Mouse (Mus musculus) gastrocnemius, postnatal 36 days (tissue): ENCODE measurements around the gene Ndufaf2. TPM values are rescaled to one million over a fixed set of nuclear protein-coding genes. Genes with fewer than 3 reads are reported as not detected.

Experiments used
- DNase-seq, 2 experiments: peaks; one replicate each; pipeline ENCODE4 v3.0.0; 2022
- intact Hi-C: fragments of 180-260 bp; cut with DNase I; formaldehyde crosslinking; loops from one replicate; pipeline ENCODE4 v1.15.1; 2025
- total RNA-seq, 2 experiments: library from RNA; stranded (reverse); gene quantifications; 2 replicates each; pipeline ENCODE4 v1.2.3; 2021

The Ndufaf2 gene
- total RNA-seq, 2 experiments from 2014 or later = 13.3 to 17.3 TPM

GRCm38 (mm10) chr13:108044222-108044941, 114.0 kb downstream of the Ndufaf2 start, which contains the start of gene Smim15:
TSS of gene Smim15 (plus strand) at chr13:108044446.
- intact Hi-C loops = loop anchor here (5.0 to 10.0 kb wide), 3 partner anchors 108 to 580 kb away; no protein-coding TSS in a partner anchor
- peak; percentile 81 to 85 for DNase-seq

GRCm38 (mm10) chr13:108043431-108044221, 114.8 kb downstream of the Ndufaf2 start:
- intact Hi-C loops = loop anchor here (5.0 to 10.0 kb wide), 3 partner anchors 109 to 579 kb away; no protein-coding TSS in a partner anchor
- no peak for DNase-seq

- intact Hi-C loops = loop anchor here (5.0 to 10.0 kb wide), 3 partner anchors 111 to 577 kb away; no protein-coding TSS in a partner anchor
- peak in 1 of 2 experiments; percentile 28 for DNase-seq
These were observed 117.1 kb downstream of the Ndufaf2 start for GRCm38 (mm10) chr13:108041358-108041757.

- intact Hi-C loops = loop anchor here (5.0 to 10.0 kb wide), 3 partner anchors 112 to 576 kb away; no protein-coding TSS in a partner anchor
- DNase-seq = no peak
These were observed 118.0 kb downstream of the Ndufaf2 start for GRCm38 (mm10) chr13:108040451-108040850.

GRCm38 (mm10) chr13:108039902-108040301, 118.5 kb downstream of the Ndufaf2 start:
- no peak for DNase-seq
- intact Hi-C loops = loop anchor here (5.0 to 10.0 kb wide), 3 partner anchors 112 to 575 kb away; no protein-coding TSS in a partner anchor

- intact Hi-C loops = no loop called here
These were observed 119.0 kb downstream of the Ndufaf2 start for GRCm38 (mm10) chr13:108039375-108039774.

GRCm38 (mm10) chr13:108032789-108033188, 125.6 kb downstream of the Ndufaf2 start:
- DNase-seq = no peak
- intact Hi-C loops = no loop called here

More at GRCm38 (mm10) chr13:108039375-108039774, 119.0 kb downstream of the Ndufaf2 start:
- DNase-seq = no peak

- no peak for DNase-seq
- intact Hi-C loops = no loop called here
These were observed 132.6 kb downstream of the Ndufaf2 start for GRCm38 (mm10) chr13:108025802-108026201.

- DNase-seq = no peak
- intact Hi-C loops = no loop called here
These were observed 141.1 kb downstream of the Ndufaf2 start for GRCm38 (mm10) chr13:108017349-108017748.

- intact Hi-C loops = no loop called here
- no peak for DNase-seq
These were observed 143.3 kb downstream of the Ndufaf2 start for GRCm38 (mm10) chr13:108015166-108015565.

GRCm38 (mm10) chr13:108013839-108014238, 144.6 kb downstream of the Ndufaf2 start:
- no peak for DNase-seq
- intact Hi-C loops = no loop called here

GRCm38 (mm10) chr13:108013110-108013509, 145.3 kb downstream of the Ndufaf2 start:
- intact Hi-C loops = no loop called here
- DNase-seq = no peak

GRCm38 (mm10) chr13:108007861-108008260, 150.6 kb downstream of the Ndufaf2 start:
- no peak for DNase-seq
- intact Hi-C loops = no loop called here

GRCm38 (mm10) chr13:107996301-107996700, 162.1 kb downstream of the Ndufaf2 start:
- intact Hi-C loops = no loop called here
- DNase-seq = no peak

GRCm38 (mm10) chr13:107995211-107995610, 163.2 kb downstream of the Ndufaf2 start:
- intact Hi-C loops = no loop called here
- DNase-seq = no peak

GRCm38 (mm10) chr13:107992573-107992972, 165.8 kb downstream of the Ndufaf2 start:
- DNase-seq = no peak
- intact Hi-C loops = no loop called here

GRCm38 (mm10) chr13:107984641-107985040, 173.8 kb downstream of the Ndufaf2 start:
- intact Hi-C loops = no loop called here
- no peak for DNase-seq

- intact Hi-C loops = no loop called here
- no peak for DNase-seq
These were observed 174.2 kb downstream of the Ndufaf2 start for GRCm38 (mm10) chr13:107984186-107984585.

- intact Hi-C loops = no loop called here
- DNase-seq = no peak
These were observed 175.1 kb downstream of the Ndufaf2 start for GRCm38 (mm10) chr13:107983231-107983847.

- intact Hi-C loops = no loop called here
- DNase-seq = no peak
These were observed 179.0 kb downstream of the Ndufaf2 start for GRCm38 (mm10) chr13:107979461-107979860.
